Mouse (Mus musculus) lung, postnatal 4 days (tissue): ENCODE results near the gene Pcgf1.
A peak's percentile ranks its signal among the peaks of the same experiment; 100 is the strongest.

ENCODE experiments used
- DNase-seq, 2 experiments: peaks; one replicate each; pipeline ENCODE4 v3.0.0; 2021

Gene Pcgf1

DNA sequence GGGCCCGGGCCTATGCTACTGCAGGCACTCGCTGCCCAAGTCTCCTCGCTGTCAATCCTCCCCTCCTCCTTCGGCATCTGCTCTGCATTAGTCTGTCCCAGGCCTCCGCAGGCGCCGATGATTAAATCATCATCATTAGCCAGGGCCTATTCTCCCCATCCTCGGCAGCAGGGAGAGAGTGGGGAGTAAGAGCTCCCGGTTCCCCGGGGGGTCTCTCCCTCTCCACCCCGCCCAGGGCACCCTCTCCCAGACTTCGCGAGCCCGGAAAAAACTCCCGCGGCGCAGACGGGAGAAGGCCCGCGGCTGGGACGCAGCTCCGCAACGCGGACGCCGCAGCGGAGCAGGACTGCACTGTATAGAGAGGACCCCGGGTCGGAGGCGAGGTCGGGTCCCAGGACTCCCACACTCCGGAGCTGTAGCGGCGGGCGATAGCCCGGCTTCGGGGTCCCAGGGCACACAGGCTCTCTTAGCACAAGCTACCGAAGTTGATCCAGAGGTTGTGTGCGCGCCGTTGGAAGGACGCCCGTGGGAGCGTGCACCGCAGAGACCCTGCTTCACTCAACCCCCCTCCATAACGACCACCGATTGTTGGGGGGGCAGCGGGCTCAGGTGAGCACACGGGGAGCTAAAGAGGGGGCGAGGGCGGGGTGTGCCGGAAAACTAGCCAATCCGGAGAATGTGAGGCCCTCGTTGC is at the start of gene Pcgf1:
Gene Pcgf1 (plus strand): TSS at position 240 of the 694 bp plus-strand sequence.
- DNase-seq = no peak

DNA sequence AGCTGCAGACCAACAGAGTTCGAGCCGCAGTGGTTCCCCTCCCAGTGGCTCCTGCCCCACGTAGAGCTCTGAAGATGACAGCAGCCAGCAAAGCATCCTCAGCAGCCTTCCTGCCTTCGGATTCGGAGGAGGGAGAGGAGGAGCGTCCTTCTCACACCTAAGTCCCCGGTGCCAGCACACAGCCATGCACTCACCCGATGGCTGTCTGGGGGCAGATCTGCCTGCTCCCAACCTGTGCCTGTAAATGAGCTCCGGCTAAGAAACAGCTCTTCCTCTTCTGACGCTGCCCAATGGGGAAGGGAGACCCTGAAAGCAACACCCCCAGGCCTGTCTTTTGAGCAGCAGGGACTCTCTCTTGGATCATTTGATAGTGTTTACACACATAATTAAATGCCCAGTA is 47.9 kb upstream of the Pcgf1 start:
- DNase-seq = no peak

DNA sequence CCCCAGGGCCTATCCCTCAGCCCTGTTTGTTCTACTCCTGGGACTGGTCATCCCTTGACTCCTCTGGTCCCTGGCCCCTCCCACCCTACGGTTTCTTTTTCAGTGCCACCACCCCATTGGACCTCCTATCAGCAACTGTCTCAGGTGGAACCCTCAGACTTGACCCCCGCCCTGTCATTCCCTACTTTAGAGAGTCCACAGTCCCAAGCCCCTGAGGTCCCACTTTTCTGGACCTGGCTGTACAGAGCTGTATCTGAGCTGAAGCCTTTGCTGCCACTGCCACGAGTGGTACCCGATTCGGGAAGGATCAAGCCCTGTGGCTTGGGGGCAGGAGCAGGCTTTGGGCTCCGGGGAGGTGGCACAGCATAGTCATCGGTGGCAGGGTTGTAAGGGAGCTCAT is 46.6 kb upstream of the Pcgf1 start:
- DNase-seq = no peak

DNA sequence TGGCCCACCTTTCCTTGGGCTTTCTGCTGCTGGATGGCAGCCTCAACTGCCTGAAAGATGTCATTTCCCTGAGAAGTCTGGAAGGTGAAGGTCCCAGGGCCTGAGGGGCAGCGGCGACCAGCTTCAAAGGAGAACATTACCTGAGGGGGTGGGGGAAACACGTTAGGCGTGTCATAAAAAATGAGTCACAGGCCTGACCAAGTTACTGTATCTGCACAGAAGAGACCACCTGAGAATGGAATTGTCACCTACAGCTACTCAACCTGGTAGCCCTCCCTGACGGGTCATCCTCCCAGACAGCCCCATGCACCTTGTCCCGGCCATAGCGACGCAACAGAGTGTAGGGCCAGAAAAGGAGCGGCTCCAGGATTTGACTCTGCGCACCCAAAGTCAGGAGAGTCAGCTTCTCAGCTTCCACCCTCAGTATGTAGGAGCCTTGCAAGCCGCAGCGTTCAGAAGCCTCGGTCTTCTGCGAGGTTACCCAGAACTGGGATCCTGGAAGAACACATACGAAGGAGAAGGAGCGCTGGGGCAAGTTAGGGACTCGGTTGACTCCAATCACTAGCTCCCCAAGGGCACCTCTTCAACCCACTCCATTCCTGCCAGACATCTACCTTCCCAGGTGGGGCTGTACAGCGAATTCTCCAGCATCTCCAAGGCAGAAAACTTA is 45.6 kb upstream of the Pcgf1 start:
- no peak for DNase-seq

DNA sequence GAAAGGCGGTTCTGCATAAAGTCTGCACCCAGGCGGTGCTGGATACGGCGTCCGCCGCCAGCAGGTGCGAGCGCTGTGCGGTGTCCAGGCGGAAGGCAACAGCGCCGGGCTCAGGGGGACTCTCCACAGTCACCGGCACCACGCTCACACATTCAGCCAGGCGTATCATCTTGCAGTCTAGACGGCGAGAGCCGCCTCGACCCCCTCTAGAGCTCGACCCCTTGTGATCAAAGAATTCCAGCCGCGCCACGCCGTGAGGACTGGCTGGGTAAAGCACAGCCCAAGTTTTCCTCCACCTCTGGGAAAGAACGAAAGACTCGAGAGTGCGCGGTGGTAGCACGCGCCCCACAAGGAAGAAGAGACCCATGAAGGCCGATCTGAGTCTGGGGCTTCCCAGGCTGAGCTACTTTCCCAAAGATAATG is 44.9 kb upstream of the Pcgf1 start:
- DNase-seq = peak; percentile 69 to 70

DNA sequence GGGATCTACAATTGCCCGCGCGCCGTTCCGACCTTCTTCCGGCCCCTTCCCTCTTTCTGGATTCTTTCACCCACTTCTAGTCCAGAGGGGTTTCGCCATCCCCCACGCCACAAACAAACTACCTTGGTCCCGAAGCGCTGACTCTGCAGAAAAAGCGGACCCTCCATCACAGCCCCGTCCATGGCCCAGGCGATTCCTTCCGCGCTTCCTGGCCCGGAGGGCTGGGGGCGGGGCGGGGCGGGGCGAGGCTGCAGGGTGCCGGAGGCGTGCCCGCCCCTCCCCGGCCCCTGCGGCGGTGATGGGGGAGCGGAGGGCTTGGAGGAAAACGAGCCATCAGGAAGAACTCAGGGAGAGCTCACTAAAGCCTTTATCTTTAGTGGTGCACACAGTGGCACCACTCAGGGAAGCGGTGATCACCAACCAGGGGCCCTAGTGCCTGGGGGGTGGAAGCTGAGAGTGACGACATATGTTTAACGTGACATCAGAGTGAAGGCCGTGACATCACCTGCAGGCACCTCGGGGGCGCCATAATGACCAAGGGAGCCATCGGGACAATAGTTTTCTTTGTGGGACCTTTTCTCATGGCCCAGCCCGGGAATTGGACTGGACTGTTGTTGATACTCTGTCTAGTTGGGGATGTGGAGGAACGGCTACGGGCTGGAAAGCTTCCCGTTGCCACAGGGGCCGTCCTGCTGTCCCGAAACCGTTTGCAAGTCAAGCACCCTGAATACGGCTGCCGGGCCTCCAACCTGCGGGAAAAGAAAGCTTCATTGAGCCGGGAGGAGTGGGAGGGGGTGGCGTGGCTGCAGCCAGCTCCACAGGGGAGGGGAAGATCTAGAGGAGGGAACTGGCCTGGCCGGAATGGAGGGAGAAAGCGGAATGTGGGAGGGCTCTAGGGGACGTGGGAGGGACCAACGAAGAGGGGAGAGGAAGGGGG is 44.2 kb upstream of the Pcgf1 start, which contains the start of the genes Dok1 and Loxl3:
Gene Dok1 (minus strand): TSS at position 223 of the 937 bp plus-strand sequence.
Gene Loxl3 (plus strand): TSS at position 925 of the 937 bp plus-strand sequence.
- DNase-seq = peak; percentile 82 to 85

DNA sequence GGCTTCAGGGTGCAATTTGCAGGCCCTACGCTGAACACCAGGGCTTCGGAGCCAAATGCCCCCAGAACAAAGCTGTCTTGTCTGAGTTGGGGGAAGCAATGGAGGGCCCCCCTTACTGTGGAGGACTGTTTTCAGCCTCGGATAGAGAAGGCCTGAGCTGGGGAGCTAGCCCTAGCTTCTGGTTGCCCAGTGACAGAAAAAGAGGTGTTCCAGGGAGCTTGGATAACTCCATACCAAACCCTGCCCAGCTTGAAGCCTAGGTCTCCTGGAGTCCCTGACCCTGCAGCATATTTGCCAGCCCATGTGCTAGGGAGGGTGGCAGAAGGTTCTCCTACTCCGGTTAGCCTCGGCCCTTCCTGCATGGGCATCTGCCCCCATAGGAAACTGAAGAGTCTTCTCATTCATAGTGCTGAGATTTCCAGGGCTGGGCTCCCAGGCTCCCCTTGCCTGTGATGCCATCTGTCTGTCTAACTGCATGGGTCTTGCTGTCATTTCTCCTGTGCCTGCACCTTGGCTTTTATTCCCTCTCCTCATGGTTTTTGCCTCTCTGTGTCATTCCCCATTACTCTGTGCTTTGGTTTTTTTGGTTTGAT is 43.1 kb upstream of the Pcgf1 start:
- no peak for DNase-seq

DNA sequence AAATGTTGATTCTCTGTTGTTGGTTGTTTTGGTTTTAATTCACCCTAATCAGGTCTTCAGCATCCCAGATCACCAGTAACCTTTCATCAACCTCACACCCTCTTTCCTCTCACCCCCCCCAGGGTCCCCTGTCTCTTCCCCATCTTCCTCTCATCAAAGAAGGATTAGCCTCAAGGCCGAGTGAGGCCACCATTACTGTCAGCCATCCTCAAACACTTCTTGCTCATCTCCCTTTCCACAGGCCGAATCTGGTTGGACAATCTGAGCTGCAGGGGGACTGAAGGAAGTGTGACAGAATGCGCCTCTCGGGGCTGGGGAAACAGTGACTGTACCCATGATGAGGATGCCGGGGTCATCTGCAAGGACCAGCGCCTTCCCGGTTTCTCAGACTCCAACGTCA is 40.5 kb upstream of the Pcgf1 start:
- DNase-seq = peak in 1 of 2 experiments; percentile 44

DNA sequence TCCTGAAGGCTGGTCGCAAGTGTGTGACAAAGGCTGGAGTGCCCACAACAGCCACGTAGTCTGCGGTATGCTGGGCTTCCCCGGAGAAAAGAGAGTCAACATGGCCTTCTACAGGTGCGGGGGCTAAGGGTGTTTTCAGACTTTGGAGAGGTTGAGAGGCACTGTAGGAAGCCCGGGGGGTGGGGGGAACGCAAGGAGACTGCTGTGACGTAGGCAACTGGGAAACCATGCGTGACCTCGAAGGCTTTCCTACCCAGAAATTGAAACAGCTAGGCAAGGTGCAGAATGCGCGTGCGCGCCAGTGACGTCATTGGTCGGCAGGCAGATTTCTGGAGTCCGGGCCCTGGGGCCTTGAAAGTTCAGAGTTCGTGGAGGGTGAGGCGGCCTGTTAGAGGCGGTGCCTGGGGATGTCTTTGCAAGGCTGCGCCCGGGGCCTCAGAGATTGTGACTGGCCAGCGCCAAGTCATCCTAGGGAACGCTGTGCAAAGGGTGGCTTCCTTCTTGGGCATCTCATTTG is 39.1 kb upstream of the Pcgf1 start:
- peak; percentile 92 to 95 for DNase-seq

DNA sequence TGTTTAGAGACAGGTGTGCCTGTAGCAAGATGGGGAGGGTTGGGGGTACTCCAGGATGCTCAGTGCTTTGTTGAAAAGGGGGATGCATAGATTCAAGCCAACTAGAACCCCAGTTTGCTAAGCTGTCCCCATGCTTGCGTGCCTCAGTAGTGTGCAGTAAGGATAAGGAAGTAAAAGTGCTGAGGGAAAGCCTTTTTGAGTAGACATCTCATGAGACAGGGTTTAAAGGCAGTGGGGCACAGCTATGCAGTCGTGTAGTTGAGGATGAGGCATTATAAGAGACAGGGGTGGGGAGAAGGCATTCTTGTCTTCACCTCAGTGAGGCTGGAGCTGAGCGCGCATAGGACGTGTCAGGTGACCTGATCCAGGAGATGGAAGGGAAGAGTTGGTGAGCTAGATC is 37.1 kb upstream of the Pcgf1 start:
- DNase-seq = no peak

DNA sequence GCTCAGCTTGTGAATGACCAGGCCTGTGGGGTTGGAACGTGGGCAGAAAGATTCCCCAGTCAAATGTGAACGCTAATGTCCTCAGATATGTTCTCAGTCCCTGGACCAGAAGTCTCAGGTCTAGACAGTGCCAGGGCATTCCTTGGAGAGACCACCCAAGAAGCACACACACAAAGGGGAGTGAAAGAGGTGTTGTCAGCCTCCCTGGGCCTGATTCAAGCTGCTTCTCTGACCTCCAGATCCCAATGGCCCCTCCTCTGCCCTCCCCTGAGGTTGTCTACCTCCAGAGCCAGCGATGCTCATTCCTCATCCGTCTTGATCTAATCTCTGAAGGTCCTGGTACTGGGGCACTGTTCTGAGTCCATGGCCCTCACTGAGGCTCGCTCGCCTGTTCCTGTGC is 34.1 kb upstream of the Pcgf1 start:
- DNase-seq = peak in 1 of 2 experiments; percentile 22

DNA sequence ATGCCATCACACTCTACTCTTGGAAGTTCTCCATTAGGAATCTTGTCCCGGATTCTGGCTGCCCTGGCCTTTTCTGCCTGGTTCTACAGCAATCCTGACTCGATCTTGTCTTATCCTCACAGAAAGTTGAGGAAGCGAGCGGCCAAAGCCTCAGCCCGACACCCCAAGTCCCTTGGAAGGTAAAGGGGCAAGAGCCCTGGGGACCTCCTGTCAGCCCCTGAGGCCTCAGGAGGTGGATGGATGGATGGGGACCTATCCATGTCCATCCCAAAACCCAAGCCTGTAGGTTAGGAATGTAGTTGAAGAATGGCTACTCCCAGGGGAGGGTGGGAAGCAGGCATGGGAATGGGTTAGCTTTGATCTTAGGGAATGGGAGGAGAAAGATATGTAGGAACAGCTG is 33.7 kb upstream of the Pcgf1 start:
- DNase-seq = no peak

DNA sequence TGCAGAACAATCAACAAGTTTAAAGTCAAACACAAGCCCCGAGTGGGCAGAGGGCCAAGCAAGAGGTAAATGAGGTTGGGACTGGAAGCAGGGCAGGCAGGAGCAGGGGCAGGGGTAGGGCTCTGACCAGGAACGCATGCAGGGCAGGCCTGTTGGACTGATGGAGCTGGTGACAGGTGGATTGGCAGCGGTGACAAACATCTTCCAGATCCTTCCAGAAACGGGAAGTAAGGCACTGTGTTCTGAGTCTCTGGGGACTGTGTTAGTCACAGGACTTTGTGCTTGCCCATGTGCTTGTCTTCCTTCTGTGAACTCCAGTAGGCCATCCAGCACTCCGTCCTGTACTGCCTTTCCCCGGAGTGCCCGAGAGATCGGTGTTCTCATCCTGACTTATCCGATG is 32.9 kb upstream of the Pcgf1 start:
- peak in 1 of 2 experiments; percentile 19 for DNase-seq

DNA sequence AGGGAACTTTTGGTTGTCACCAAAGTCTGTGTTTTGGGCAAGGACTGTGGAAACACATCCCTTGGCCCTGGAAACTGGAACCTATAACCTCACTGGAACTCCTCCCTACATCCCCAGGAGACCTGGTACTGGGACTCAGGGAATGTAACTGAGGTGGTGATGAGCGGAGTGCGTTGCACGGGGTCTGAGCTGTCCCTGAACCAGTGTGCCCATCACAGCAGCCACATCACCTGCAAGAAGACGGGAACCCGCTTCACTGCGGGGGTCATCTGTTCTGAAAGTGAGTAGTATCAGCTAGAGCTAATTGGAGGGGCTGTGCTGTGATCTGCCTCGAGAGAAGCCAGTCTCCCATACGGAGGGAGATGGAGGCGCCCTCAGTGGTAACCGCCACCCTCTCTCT is 28.3 kb upstream of the Pcgf1 start:
- DNase-seq = no peak

DNA sequence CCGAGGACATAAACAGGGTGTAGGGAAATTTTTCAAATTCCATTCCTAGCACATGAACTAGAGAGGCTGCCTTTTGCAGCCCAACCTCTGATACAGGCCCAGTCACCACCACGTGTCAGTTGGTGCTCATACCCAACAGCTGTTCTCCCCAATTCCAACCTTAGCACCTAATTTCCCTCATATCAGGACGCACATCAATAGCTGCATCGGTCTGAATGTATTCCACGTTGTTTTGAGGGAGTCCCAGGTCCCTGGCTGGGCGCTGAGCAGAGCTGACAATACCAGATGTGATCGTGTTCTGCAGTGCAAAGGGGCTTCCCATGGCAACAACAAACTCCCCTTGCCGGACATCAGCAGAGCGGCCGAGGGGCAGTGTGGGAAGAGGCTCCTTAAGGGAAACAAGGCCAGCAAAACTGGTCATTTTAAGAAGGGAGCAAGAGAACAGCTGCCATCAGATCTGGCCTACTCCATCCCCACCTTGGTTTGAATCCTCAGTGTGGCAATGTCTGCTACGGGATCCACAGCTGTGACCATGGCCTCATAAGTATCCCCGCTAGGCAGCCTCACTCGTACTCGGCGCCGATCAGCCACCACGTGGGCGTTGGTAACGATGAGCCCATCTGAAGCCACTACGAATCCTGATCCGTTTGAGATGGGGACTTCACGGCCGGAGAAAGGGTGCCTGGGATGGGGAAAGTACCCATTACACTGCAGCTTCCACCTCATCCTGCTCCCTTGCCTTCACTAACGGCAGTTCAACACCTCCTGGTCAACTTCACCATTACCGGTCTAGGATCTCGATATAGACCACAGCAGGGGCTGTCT is 24.3 kb upstream of the Pcgf1 start:
- peak; percentile 43 to 45 for DNase-seq

DNA sequence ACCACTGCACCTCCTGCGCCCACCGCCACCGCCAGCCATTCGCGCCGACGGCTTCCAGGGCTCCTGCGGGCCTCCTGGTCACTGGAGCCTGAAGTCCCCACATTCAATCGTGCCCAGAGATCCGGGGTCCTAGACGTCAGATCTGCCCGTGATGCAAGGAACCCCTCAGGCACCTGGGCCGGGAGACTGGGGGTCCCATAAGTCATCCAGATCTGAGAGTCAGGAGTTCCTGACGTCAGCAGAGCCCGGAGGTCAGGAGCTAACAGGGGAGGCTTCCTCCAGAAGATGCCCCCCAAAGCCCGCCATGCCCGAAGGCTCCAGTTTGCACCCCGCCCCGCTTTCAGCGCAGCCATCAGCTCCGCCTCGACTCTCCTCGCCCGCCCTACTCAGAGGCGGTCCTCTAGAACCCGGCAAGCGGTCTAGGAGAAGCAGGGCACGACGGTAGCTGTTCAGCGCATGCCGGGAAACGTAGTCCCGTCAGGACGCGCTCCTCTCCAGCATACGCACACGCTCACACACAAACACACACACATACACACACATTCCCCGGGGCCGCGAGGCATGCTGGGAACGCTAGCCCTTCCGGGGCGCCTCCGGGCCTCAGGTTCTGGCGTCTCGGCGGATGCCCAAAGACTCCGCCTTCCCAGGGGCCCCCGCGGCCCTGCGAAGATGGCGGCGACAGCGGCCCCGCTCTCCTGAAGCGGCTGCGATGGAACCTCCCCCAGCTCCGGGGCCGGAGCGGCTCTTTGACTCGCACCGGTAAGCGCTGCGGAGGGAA is 23.4 kb upstream of the Pcgf1 start, which contains the start of gene Aup1:
Gene Aup1 (plus strand): TSS at position 448 of the 778 bp plus-strand sequence.
- DNase-seq = peak; percentile 97 to 98

DNA sequence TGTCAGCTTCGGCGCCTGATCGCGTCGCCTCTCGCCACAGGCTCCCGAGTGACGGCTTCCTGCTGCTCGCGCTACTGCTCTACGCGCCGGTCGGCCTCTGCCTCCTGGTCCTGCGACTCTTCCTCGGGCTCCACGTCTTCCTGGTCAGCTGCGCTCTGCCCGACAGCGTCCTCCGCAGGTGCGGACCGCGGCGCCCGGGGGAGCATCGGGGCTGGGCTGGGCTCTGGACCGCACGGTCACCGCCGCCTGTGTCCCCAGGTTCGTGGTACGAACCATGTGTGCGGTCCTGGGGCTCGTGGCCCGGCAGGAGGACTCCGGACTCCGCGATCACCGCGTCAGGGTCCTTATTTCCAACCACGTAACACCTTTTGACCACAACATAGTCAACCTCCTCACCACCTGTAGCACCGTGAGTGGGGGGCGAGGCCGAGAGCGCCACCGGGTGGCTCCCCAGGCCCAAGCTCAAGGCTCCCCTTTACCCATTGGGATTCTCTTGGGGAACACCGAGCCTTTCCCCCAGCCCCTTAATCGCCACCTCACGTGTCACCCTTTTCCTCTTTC is 22.7 kb upstream of the Pcgf1 start, which contains the start of gene Htra2:
Gene Htra2 (minus strand): TSS at position 403 of the 561 bp plus-strand sequence.
- no peak for DNase-seq

DNA sequence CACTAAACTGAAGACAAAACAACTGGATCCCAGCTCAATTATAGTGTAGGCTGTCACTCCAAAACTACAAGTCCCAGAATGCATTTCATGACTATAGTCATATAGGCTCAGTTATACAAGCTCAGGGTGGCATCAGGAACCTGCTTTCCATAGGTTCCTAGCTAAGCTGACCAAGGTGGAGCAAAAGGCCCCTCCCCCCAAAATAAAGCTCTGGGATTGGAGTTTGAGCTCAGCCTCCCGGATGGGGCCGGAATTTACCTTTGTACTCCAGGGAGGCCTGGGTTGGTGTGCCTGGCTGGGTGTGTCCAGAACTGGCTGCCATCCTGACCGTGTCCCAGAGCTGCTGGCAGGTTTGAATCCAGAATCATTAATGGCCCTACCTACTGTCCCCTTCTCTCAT is 19.9 kb upstream of the Pcgf1 start, which contains the start of gene Dqx1:
Gene Dqx1 (plus strand): TSS at position 55 of the 400 bp plus-strand sequence.
- peak; percentile 21 to 48 for DNase-seq

DNA sequence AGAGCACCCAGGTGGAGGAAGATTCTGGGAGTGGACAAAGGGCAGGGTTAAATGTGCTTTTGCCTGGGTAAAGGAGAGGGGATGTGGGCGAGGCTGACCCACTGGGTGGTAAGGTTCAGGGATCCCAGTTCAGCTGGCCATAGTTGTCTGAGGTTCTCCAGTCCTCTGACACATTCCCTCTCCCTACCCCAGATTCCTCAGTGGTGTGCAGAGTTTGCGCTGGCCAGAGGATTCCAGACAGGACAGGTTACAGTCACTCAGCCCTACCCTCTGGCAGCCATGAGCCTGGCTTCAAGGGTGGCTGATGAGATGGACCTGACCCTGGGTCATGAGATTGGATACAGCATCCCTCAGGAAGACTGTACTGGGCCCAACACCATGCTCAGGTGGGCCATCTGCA is 18.9 kb upstream of the Pcgf1 start:
- no peak for DNase-seq

DNA sequence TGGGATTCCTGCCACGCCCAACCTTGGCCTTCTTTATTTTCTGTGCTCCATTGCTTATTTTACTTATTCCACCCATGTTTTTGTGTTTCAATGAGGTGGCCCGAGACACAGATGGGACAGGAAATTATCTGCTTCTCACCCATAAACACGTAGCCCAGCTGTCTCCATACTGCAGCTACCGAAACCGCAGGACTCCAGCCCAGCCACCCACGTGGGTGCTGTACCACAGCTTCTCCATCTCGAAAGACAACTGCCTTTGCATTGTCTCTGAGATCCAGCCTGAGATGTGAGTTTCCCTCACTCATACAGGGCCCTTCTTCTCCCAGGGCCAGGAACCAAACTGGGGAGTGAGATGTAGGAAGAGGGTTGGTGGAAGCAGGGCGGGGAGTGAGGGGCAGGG is 11.7 kb upstream of the Pcgf1 start:
- no peak for DNase-seq
